Mouse (Mus musculus) urinary bladder, postnatal 25 days (tissue): ENCODE results near the gene Trpm6.

Experiments
- DNase-seq: peaks from one replicate; pipeline ENCODE4 v3.0.0; 2022; ENCODE audit warnings: low spot score

Gene Trpm6

GRCm38 (mm10) chr19:18771561-18771960 is 21.8 kb downstream of the Trpm6 start:
- DNase-seq: no peak

- no peak for DNase-seq
These were observed 23.2 kb downstream of the Trpm6 start for GRCm38 (mm10) chr19:18772888-18773488.

GRCm38 (mm10) chr19:18774085-18774484 is 24.3 kb downstream of the Trpm6 start:
- DNase-seq: no peak

- DNase-seq: no peak
These were observed 49.9 kb downstream of the Trpm6 start for GRCm38 (mm10) chr19:18799646-18800045.

GRCm38 (mm10) chr19:18811264-18811663 is 61.5 kb downstream of the Trpm6 start:
- DNase-seq: no peak

GRCm38 (mm10) chr19:18815170-18815569 is 65.4 kb downstream of the Trpm6 start:
- no peak for DNase-seq

GRCm38 (mm10) chr19:18817425-18817824 is 67.6 kb downstream of the Trpm6 start:
- no peak for DNase-seq

GRCm38 (mm10) chr19:18828601-18829000 is 78.8 kb downstream of the Trpm6 start:
- DNase-seq: no peak

- DNase-seq: no peak
These were observed 81.4 kb downstream of the Trpm6 start for GRCm38 (mm10) chr19:18831196-18831595.

- DNase-seq: peak; percentile 60
These were observed 85.2 kb downstream of the Trpm6 start for GRCm38 (mm10) chr19:18834971-18835370.

- no peak for DNase-seq
These were observed 92.2 kb downstream of the Trpm6 start for GRCm38 (mm10) chr19:18841789-18842562.

GRCm38 (mm10) chr19:18842626-18843025 is 92.8 kb downstream of the Trpm6 start:
- no peak for DNase-seq

GRCm38 (mm10) chr19:18846336-18846735 is 96.6 kb downstream of the Trpm6 start:
- no peak for DNase-seq

GRCm38 (mm10) chr19:18868311-18868710 is 118.5 kb downstream of the Trpm6 start:
- DNase-seq: no peak

- DNase-seq: no peak
These were observed 123.2 kb downstream of the Trpm6 start for GRCm38 (mm10) chr19:18872792-18873569.

- DNase-seq: no peak
These were observed 124.2 kb downstream of the Trpm6 start for GRCm38 (mm10) chr19:18873709-18874644.

- DNase-seq: no peak
These were observed 129.5 kb downstream of the Trpm6 start for GRCm38 (mm10) chr19:18879264-18879663.

- no peak for DNase-seq
These were observed 131.4 kb downstream of the Trpm6 start for GRCm38 (mm10) chr19:18881162-18881561.

GRCm38 (mm10) chr19:18887646-18888407 is 138.0 kb downstream of the Trpm6 start:
- DNase-seq: no peak

- no peak for DNase-seq
These were observed 138.8 kb downstream of the Trpm6 start for GRCm38 (mm10) chr19:18888491-18889116.
